Mouse (Mus musculus): ENCODE results near the gene Grifin.
A peak's percentile ranks its signal among the peaks of the same experiment; 100 is the strongest.

The Grifin gene

GRCm38 (mm10) chr5:140549306-140550047, 15.4 kb downstream of the Grifin start:
- no peak for DNase-seq (ENCODE audit: low spot score)

GRCm38 (mm10) chr5:140546332-140546731, 18.5 kb downstream of the Grifin start:
- no peak for DNase-seq (ENCODE audit: low spot score)

- no peak for DNase-seq (ENCODE audit: low spot score)
Observed at GRCm38 (mm10) chr5:140545651-140546050, 19.2 kb downstream of the Grifin start.

GRCm38 (mm10) chr5:140542811-140543575, 21.9 kb downstream of the Grifin start:
- DNase-seq (ENCODE audit: low spot score), result no peak

- DNase-seq (ENCODE audit: low spot score), result peak; percentile 92
Observed at GRCm38 (mm10) chr5:140540106-140540505, 24.8 kb downstream of the Grifin start.

GRCm38 (mm10) chr5:140538111-140538683, 26.7 kb downstream of the Grifin start:
- DNase-seq (ENCODE audit: low spot score), result no peak

- no peak for DNase-seq (ENCODE audit: low spot score)
Observed at GRCm38 (mm10) chr5:140526754-140527153, 38.1 kb downstream of the Grifin start.

GRCm38 (mm10) chr5:140521196-140521595, 43.7 kb downstream of the Grifin start:
- DNase-seq (ENCODE audit: low spot score), result no peak

- no peak for DNase-seq (ENCODE audit: low spot score)
Observed at GRCm38 (mm10) chr5:140517921-140518230, 47.0 kb downstream of the Grifin start.

GRCm38 (mm10) chr5:140517159-140517920, 47.5 kb downstream of the Grifin start:
- no peak for DNase-seq (ENCODE audit: low spot score)

- DNase-seq (ENCODE audit: low spot score), result no peak
Observed at GRCm38 (mm10) chr5:140514799-140515486, 49.9 kb downstream of the Grifin start.

- DNase-seq (ENCODE audit: low spot score), result no peak
Observed at GRCm38 (mm10) chr5:140513921-140514320, 51.0 kb downstream of the Grifin start.
